Mouse (Mus musculus) heart, embryonic 13.5 days (tissue): ENCODE data around the gene Ccdc134. TPM values are rescaled to one million over a fixed set of nuclear protein-coding genes. Genes with fewer than 3 reads are reported as not detected.

Experiments used
- ATAC-seq: fragments of 200-750 bp; cut with Nextera tagmentation; 2 replicates; pipeline ENCODE4 v1.8.0; 2017; ENCODE audit warnings: moderate TSS enrichment; ENCODE audit not compliant: insufficient number of reproducible peaks, low FRiP score, low TSS enrichment; ENCODE audit errors: extremely low read depth
- H3K27ac ChIP-seq: fragments of 300-500 bp; sonication (generic); replicated peaks from 2 replicates; pipeline ENCODE4 v1.5.1; 2015; ENCODE audit warnings: moderate library complexity, mild to moderate bottlenecking, inconsistent platforms
- H3K27me3 ChIP-seq: fragments of 300-500 bp; sonication (generic); replicated peaks from 2 replicates; pipeline ENCODE4 v1.6.1; 2015; ENCODE audit warnings: mild to moderate bottlenecking, inconsistent platforms
- H3K36me3 ChIP-seq: fragments of 300-500 bp; sonication (generic); 2 replicates; pipeline ENCODE4 v1.6.1; 2015; ENCODE audit warnings: mild to moderate bottlenecking, inconsistent platforms
- H3K4me1 ChIP-seq: fragments of 300-500 bp; sonication (generic); 2 replicates; pipeline ENCODE4 v1.6.1; 2015; ENCODE audit warnings: inconsistent platforms
- H3K4me2 ChIP-seq: fragments of 300-500 bp; sonication (generic); 2 replicates; pipeline ENCODE4 v1.6.1; 2015; ENCODE audit warnings: inconsistent platforms, mild to moderate bottlenecking, moderate library complexity
- H3K4me3 ChIP-seq: fragments of 300-500 bp; sonication (generic); 2 replicates; pipeline ENCODE4 v1.5.1; 2015; ENCODE audit warnings: moderate library complexity, mild to moderate bottlenecking, inconsistent platforms
- H3K9ac ChIP-seq: fragments of 300-500 bp; sonication (generic); 2 replicates; pipeline ENCODE4 v1.6.1; 2015; ENCODE audit warnings: inconsistent platforms, mild to moderate bottlenecking, moderate library complexity
- H3K9me3 ChIP-seq: fragments of 300-500 bp; sonication (generic); 2 replicates; pipeline ENCODE4 v1.6.1; 2016; ENCODE audit warnings: inconsistent platforms
- WGBS: fragments of 180-500 bp; shearing (Covaris S2); methylation state at CpG from one replicate; pipeline ENCODE4 v1.1.7; 2015; ENCODE audit warnings: mixed read lengths; 5-methylcytosine and 5-hydroxymethylcytosine counted together
- polyA plus RNA-seq: library from polyadenylated mRNA; unstranded; fragments of >200 nt; fragmentation: Nextera tagmentation; extraction: Ambion mirVana; gene quantifications from 2 replicates; pipeline ENCODE4 v1.2.1, GENCODE M21; 2015

The Ccdc134 gene
- polyA plus RNA-seq, 1 experiment from 2014 or later: 9.0 TPM

DNA sequence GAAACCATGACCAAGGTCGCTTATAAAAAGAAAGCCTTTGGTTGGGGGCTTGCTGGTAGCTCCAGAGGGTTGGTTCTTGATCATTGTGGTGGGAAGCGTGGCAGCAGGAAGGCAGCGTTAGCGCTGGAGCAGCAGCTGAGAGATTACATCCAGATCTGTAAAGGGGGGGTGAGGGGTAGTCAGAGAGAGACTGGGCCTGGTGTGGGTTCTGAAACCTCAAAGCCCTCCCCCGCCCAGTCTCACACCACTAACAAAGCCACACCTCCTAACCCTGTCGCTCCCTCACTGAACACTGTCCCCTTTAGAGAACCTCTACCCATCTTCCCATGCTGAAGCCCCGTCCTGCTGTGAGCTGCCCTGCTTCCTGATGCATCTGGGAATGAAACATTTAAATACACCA lies 2.9 kb downstream of the Ccdc134 start:
- H3K9ac ChIP-seq: no peak overlapping the region
- peaks cover 3% of the 10 kb centered on the region; the same call in 1 of the 2 replicates for H3K27me3 ChIP-seq
- no peak for ATAC-seq
- peaks cover 8% of the 10 kb centered on the region; the same call in 1 of the 2 replicates for H3K36me3 ChIP-seq
- H3K27ac ChIP-seq: no peak overlapping the region
- no peak overlapping the region for H3K4me3 ChIP-seq
- no peak overlapping the region for H3K4me2 ChIP-seq
- H3K4me1 ChIP-seq: peaks cover 20% of the 10 kb centered on the region
- H3K9me3 ChIP-seq: no peaks in the 10 kb centered on the region
- 55% methylated on average over 7 of the region's 7 CpGs for WGBS

DNA sequence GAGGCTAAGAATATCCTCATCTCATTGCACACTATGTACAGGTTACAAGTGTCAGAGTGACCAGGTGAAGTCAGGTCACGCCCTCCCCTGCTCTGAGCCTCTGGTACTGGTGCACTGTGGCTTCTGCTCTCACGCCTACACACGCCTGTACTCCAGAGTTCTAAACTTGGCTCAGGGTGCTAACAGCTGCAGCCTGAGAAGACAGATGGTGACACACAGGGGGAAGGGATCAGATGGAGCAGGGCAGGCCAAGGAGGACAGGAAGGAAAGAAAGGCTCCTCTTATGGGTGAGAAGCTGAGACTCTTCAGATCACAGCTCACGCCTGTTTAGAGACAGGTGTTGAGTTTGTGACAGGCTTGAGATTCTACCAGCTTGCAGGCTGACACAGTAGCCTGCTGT lies 7.7 kb downstream of the Ccdc134 start:
- no peaks in the 10 kb centered on the region for H3K9me3 ChIP-seq
- 63% methylated on average over 4 of the region's 4 CpGs for WGBS
- no peak overlapping the region for H3K4me3 ChIP-seq
- H3K27me3 ChIP-seq: no peaks in the 10 kb centered on the region; the same call in 1 of the 2 replicates
- ATAC-seq: no peak
- H3K36me3 ChIP-seq: peaks cover 12% of the 10 kb centered on the region
- H3K4me2 ChIP-seq: no peak overlapping the region
- H3K4me1 ChIP-seq: peaks cover 14% of the 10 kb centered on the region
- no peak overlapping the region for H3K27ac ChIP-seq
- H3K9ac ChIP-seq: no peak overlapping the region

DNA sequence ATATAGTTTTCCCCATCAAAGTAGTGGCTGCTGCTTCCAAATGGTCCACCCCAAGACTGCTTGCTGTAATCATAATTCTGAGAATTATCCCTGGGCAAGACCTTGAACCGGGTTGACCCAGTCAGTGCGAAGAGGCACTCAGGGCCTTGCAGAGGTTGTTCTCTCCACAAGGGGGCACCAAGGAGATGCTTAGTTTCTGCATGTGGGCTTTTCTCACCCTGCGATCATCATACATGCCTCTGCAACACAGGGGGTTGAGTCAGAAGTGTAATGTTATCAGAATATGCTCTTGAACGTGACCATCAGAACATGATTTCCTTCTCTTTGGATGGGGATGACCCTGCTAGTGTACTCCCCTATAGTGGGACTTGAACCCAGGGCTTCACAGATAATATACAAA lies 10.8 kb downstream of the Ccdc134 start:
- Histone ChIP-seq H3K9me3 (no peaks in the 10 kb centered on the region), H3K4me1 (peaks cover 25% of the 10 kb centered on the region), H3K27ac (no peak overlapping the region), H3K4me3 (no peak overlapping the region), H3K4me2 (no peak overlapping the region), H3K36me3 (peaks cover 11% of the 10 kb centered on the region), H3K27me3 (no peaks in the 10 kb centered on the region), H3K9ac (no peak overlapping the region)
- WGBS: 49% methylated on average over 4 of the region's 4 CpGs
- ATAC-seq: no peak

DNA sequence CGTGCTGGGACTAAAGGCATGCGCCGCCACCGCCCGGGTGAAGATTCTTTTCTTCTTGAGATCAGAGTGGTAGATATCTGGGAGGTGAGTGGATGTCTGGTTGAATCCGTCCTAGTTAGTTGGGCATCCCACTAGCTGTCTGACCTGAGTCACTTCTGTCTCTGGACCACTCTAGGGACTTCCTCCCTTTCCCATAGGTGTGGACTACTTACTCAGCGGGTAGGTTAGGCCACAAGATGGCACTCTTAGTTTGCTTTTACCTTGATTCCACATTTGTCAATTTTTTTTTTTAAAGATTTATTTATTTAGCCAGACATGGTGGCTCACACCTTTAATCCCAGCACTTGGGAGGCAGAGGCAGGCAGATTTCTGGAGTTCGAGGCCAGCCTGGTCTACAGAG lies 11.5 kb downstream of the Ccdc134 start:
- no peak for ATAC-seq

DNA sequence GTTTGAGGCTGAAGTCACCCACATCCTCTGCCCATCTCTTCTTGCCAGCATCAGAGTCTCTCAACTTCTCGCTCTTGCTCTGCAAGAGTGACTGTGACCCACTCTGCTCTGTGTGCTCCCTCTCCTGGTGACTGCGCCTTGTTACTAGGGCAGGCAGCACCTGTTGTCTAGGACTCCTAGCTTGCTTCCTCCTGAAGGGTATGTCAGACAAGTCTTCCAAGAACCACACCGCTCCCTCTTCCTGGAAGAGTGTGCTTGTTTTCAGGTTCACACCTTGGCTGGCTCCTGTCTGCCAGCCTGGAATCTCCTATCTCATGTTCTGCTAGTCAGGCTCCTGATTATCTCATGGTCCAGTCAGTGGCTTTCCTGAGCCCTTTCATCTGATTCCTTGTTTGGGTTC lies 12.6 kb downstream of the Ccdc134 start:
- H3K4me2 ChIP-seq: no peak overlapping the region
- no peaks in the 10 kb centered on the region for H3K27me3 ChIP-seq
- no peak overlapping the region for H3K9ac ChIP-seq
- H3K9me3 ChIP-seq: no peaks in the 10 kb centered on the region
- peaks cover 37% of the 10 kb centered on the region for H3K4me1 ChIP-seq
- ATAC-seq: no peak
- 50% methylated on average over 3 of the region's 3 CpGs for WGBS
- H3K4me3 ChIP-seq: no peak overlapping the region
- no peak overlapping the region; the same call in 1 of the 2 replicates for H3K27ac ChIP-seq
- H3K36me3 ChIP-seq: peaks cover 11% of the 10 kb centered on the region

More for the DNA sequence above, 11.5 kb downstream of the Ccdc134 start:
- Histone ChIP-seq H3K9ac (no peak overlapping the region), H3K36me3 (peaks cover 11% of the 10 kb centered on the region), H3K9me3 (no peaks in the 10 kb centered on the region), H3K4me1 (peaks cover 30% of the 10 kb centered on the region), H3K4me2 (no peak overlapping the region), H3K27me3 (no peaks in the 10 kb centered on the region), H3K27ac (no peak overlapping the region), H3K4me3 (no peak overlapping the region)
- WGBS: 88% methylated on average over 8 of the region's 8 CpGs

DNA sequence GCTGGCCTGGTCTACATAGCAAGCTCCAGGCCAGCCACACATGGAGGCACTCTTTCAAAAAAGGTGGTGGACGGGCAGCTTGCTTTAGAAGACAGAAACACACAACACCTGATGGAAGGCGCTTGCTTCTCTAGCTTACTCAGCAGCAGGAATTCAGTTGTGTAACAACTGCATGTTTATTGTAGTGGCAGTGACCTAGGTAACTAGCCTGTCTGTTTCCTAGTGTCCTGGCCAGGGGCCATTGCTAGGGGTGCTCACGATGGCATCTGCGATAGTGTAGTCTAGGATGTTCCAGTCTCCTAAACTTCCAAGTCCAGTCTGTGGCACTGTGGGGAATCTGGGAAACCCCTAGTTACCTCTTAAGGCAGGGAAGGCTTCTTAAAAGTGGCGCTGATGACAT lies 16.4 kb downstream of the Ccdc134 start:
- Histone ChIP-seq H3K4me3 (no peak overlapping the region), H3K9me3 (no peaks in the 10 kb centered on the region), H3K27ac (no peak overlapping the region), H3K27me3 (no peaks in the 10 kb centered on the region), H3K36me3 (peaks cover 7% of the 10 kb centered on the region; the same call in 1 of the 2 replicates), H3K9ac (peak overlapping the region; percentile 33; the same call in 1 of the 2 replicates), H3K4me2 (no peak overlapping the region), H3K4me1 (peaks cover 60% of the 10 kb centered on the region)
- 85% methylated on average over 5 of the region's 5 CpGs for WGBS
- ATAC-seq: no peak

DNA sequence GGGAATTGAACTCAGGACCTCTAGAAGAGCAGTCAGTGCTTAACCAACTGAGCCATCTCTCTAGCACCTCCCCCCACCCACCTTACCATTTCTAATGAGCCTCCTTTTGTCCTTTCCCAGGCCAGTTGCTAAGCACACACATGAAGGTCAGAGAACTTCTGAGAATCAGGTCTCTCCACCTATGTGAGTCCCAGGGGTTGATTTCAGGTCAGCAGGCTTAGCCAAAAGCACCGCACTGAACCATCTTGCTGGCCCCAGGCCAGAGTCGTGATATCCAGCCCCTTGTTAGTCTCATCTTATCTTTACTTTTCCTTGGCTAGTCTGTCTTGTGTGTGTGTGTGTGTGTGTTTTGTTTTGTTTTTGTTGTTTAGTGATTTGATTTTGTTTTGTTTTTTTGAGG lies 17.7 kb downstream of the Ccdc134 start:
- Histone ChIP-seq H3K9me3 (no peaks in the 10 kb centered on the region), H3K4me3 (no peak overlapping the region), H3K36me3 (peaks cover 7% of the 10 kb centered on the region; the same call in 1 of the 2 replicates), H3K27me3 (no peaks in the 10 kb centered on the region), H3K4me1 (peaks cover 58% of the 10 kb centered on the region), H3K27ac (peak overlapping the region; percentile 87), H3K4me2 (no peak overlapping the region), H3K9ac (peak overlapping the region; percentile 48; the same call in 1 of the 2 replicates)
- ATAC-seq: no peak
- WGBS: 10% methylated on average over 2 of the region's 2 CpGs

DNA sequence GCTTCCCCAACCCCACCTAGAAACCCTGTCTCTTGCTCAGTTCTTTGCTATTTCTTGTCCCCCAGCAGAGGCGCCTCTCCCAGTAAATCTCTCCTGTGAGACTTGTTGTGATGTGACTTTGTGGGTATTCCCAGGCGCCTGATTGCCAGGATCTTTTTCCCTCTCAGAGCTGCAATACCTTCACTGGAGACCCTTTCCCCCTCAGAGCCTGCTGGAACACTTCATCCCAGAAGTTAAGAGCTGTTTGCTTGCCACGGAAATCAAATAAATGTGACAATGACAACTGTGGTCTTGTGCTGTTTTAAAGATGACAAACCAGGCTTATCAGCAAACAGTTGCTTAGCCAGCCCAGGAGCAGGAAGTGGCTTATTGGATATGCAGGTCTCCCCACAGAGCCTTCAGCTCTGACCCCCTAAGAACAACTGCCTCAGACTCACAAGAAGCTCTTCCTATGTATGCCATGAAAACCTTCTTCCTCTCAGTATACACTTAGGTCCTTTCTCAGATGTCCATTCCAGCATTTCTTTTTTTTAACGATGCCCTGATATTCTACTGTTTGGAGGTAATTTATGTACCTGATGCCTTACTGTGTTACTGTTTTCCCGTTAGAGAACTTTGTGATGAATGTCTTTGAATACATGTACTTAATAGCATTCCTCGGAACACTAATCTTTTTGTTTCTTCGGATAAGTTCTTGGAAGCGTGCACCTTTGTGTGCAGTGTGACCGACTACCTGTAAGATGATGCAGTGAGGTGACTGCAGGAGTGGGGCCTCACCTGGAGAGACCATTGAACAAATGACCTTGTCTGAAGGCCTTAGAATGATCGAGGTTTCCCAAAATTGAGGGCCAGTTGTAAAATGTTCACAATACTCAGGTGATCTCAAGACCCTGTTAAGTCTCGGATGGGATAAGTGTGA lies 18.4 kb downstream of the Ccdc134 start:
- Histone ChIP-seq H3K27ac (peak overlapping the region; percentile 87), H3K9me3 (no peaks in the 10 kb centered on the region), H3K4me2 (peak overlapping the region; percentile 82), H3K9ac (peak overlapping the region; percentile 48), H3K4me3 (peak overlapping the region; percentile 92), H3K36me3 (peaks cover 8% of the 10 kb centered on the region; the same call in 1 of the 2 replicates), H3K27me3 (no peaks in the 10 kb centered on the region), H3K4me1 (peaks cover 56% of the 10 kb centered on the region)
- 17% methylated on average over 11 of the region's 11 CpGs for WGBS
- ATAC-seq: no peak

DNA sequence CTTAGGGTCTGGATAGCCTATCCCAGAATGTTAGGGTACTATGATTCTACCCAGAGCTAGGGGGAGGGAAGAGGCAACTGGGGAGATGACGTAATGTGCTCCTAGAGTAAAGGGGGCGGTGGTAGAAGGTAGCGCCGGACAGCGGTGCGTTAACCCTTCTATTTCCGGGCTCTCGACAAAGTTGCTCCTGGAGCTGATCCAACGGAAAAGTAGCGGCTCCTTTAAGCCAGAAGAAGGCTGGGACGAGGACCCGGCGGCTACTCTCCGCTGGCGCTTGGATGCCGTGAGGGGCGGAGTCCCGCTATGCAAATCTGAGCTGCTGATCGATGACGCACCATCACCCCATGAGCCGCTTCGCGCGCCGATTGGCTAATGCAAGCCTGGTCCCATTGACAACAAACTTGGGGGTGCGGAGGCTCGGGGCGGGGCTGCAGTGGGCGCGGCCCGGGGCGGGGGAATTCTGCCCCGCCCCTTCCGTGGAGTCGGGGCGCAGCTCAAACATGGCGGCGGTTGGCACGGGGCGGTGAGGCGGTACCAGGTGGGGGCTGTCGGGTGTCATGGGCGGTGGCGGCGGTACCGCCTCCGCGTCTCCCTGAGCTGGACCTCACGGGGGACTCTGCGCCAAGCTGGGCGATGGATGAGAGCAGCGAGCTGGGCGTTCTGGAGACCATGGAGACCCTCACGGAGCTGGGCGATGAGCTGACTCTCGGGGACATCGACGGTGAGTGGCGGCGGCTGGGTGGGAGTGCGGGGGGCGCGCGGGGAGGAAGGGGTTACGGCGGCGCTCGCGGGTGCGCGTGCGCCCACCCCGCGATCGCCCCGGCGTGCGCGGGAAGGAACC lies 19.3 kb downstream of the Ccdc134 start, which contains the start of gene Srebf2:
Srebf2 (plus strand) TSS at position 412 of the 841 bp plus-strand sequence.
- WGBS: under 1% methylated on average over 61 of the region's 79 CpGs
- Histone ChIP-seq H3K9me3 (no peaks in the 10 kb centered on the region), H3K4me2 (peak within 1 kb of the TSS; percentile 82), H3K27ac (peak within 1 kb of the TSS; percentile 95), H3K4me1 (peaks cover 52% of the 10 kb centered on the region), H3K9ac (peak within 1 kb of the TSS; percentile 89), H3K4me3 (peak within 1 kb of the TSS; percentile 92), H3K36me3 (peaks cover 5% of the 10 kb centered on the region; the same call in 1 of the 2 replicates), H3K27me3 (no peaks in the 10 kb centered on the region)
- peak; percentile 96 for ATAC-seq

DNA sequence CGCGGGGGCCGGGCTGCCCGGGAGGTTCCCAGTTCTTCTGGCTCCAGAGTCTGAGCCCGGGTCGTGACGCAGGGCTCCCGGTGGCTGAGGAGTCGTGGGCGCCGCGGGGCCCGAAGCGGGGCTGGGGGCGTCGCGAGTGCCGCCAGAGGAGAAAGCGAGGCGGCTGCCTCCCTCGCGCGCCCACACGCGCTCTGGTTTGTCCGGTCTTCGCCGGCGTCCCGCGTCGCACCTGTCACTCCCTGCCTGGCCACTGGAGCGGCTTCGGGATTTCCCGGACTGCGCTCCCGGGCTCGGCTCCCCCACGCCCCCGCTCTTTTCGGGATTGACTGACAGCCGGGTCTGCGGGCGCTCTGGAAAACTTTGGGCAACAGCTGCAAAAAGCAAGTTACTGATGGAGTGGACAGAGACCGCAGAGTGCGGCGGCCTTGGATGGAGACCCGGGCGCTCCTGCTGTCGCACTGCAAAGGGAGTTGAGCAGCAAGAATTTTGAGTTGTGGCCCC lies 19.9 kb downstream of the Ccdc134 start:
- WGBS: under 1% methylated on average over 44 of the region's 50 CpGs

DNA sequence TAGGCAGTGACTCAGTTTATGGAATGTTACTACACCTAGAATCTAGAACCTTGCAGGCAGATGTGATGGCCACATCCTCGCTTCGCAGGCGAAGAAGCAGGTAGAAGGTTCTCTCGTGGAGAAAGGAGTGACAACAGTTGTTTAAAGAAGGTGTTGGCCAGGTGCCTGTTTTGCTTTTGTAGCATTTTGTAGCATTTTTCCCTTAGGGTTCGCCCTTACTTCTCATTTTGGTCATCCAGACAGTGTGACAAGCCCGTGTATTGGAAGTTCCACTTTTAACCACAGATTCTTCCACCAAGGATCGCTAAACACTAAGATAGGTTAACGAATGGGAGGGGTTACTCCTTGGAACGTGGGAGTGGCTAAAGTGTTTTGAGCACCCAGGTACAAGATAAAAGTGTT lies 20.8 kb downstream of the Ccdc134 start:
- WGBS: 21% methylated on average over 9 of the region's 9 CpGs
- H3K4me1 ChIP-seq: peaks cover 60% of the 10 kb centered on the region
- ATAC-seq: no peak
- H3K4me2 ChIP-seq: peak overlapping the region; percentile 82
- 0 out of 2 replicates have a peak, but pooled peaks cover 5% of the 10 kb centered on the region for H3K36me3 ChIP-seq
- H3K9ac ChIP-seq: peak overlapping the region; percentile 89
- no peaks in the 10 kb centered on the region for H3K27me3 ChIP-seq
- H3K4me3 ChIP-seq: peak overlapping the region; percentile 92
- no peaks in the 10 kb centered on the region for H3K9me3 ChIP-seq
- H3K27ac ChIP-seq: no peak overlapping the region

More for the DNA sequence above, 19.9 kb downstream of the Ccdc134 start:
- H3K9me3 ChIP-seq: no peaks in the 10 kb centered on the region
- H3K27ac ChIP-seq: peak overlapping the region; percentile 95
- peak overlapping the region; percentile 82 for H3K4me2 ChIP-seq
- 0 out of 2 replicates have a peak, but pooled peaks cover 5% of the 10 kb centered on the region for H3K36me3 ChIP-seq
- peak overlapping the region; percentile 89 for H3K9ac ChIP-seq
- H3K4me3 ChIP-seq: peak overlapping the region; percentile 92
- H3K27me3 ChIP-seq: no peaks in the 10 kb centered on the region
- 0 out of 2 replicates have a peak, but pooled peaks have one; percentile 4 for ATAC-seq
- H3K4me1 ChIP-seq: peaks cover 56% of the 10 kb centered on the region
